Mouse (Mus musculus): ENCODE data around the gene Ttc39a.
"Not testable (repeated sequence)": the region's sequence is repeated elsewhere in the genome, so short reads cannot be mapped to it uniquely, and the experiment has no call there.

The Ttc39a gene

GRCm38 (mm10) chr4:109406486-109407175 lies at the start of gene Ttc39a:
Ttc39a (plus strand) TSS chr4:109406623.
- peak; percentile 48 to 64 for DNase-seq

GRCm38 (mm10) chr4:109378107-109378506 lies 28.3 kb upstream of the Ttc39a start:
- DNase-seq, result no peak

GRCm38 (mm10) chr4:109382457-109382856 lies 24.0 kb upstream of the Ttc39a start:
- DNase-seq, result no peak

GRCm38 (mm10) chr4:109385599-109385998 lies 20.8 kb upstream of the Ttc39a start:
- no peak for DNase-seq

GRCm38 (mm10) chr4:109393229-109393779 lies 13.1 kb upstream of the Ttc39a start:
- no peak for DNase-seq

GRCm38 (mm10) chr4:109393902-109394301 lies 12.5 kb upstream of the Ttc39a start:
- peak; percentile 17 to 32 for DNase-seq

- DNase-seq, result no peak
Measured at GRCm38 (mm10) chr4:109394314-109395074, 11.9 kb upstream of the Ttc39a start.

- DNase-seq, result no peak
Measured at GRCm38 (mm10) chr4:109400366-109400980, 6.0 kb upstream of the Ttc39a start.

GRCm38 (mm10) chr4:109401176-109401689 lies 5.2 kb upstream of the Ttc39a start:
- no peak for DNase-seq

GRCm38 (mm10) chr4:109404908-109405307 lies 1.5 kb upstream of the Ttc39a start:
- DNase-seq, result not testable (repeated sequence)

GRCm38 (mm10) chr4:109405415-109405814 lies 1.0 kb upstream of the Ttc39a start:
- DNase-seq, result no peak

GRCm38 (mm10) chr4:109406054-109406485 lies 353 bp upstream of the Ttc39a start:
- peak; percentile 61 to 74 for DNase-seq

- DNase-seq, result no peak
Measured at GRCm38 (mm10) chr4:109407176-109407520, 725 bp downstream of the Ttc39a start.

GRCm38 (mm10) chr4:109407701-109408485 lies 1.5 kb downstream of the Ttc39a start:
- DNase-seq, result peak in 1 of 2 experiments; percentile 25

- DNase-seq, result no peak
Measured at GRCm38 (mm10) chr4:109410681-109411376, 4.4 kb downstream of the Ttc39a start.

- DNase-seq, result no peak
Measured at GRCm38 (mm10) chr4:109411377-109411967, 5.0 kb downstream of the Ttc39a start.

GRCm38 (mm10) chr4:109412233-109412632 lies 5.8 kb downstream of the Ttc39a start:
- DNase-seq, result no peak

- DNase-seq, result no peak
Measured at GRCm38 (mm10) chr4:109417998-109418397, 11.6 kb downstream of the Ttc39a start.

GRCm38 (mm10) chr4:109419017-109419416 lies 12.6 kb downstream of the Ttc39a start:
- DNase-seq, result peak in 1 of 2 experiments; percentile 34

GRCm38 (mm10) chr4:109419563-109419962 lies 13.1 kb downstream of the Ttc39a start:
- no peak for DNase-seq

GRCm38 (mm10) chr4:109420138-109420795 lies 13.8 kb downstream of the Ttc39a start:
- peak; percentile 52 to 70 for DNase-seq
